Mouse (Mus musculus): ENCODE measurements around the gene Anks3. TPM values are rescaled to one million over a fixed set of nuclear protein-coding genes. Genes with fewer than 3 reads are reported as not detected.
A peak's percentile ranks its signal among the peaks of the same experiment; 100 is the strongest.

Anks3 gene
- 58.2 TPM for polyA plus RNA-seq (2021)

GRCm38 (mm10) chr16:4963797-4964709 lies at the start of gene Anks3:
Anks3 (minus strand) TSS chr16:4964205.
- no peak for TF ChIP-seq CTCF (IDR thresholded peaks at IDR 0.05)
- DNase-seq (ENCODE audit: low read depth, low spot score): peak; percentile 78
- ChIA-PET POLR2A (interaction anchor here (0.6 kb wide), 1 partner anchor 7 kb away, joined by 3 read pairs; no protein-coding TSS in a partner anchor), CTCF (interaction anchor here (1.0 kb wide), 1 partner anchor 20 kb away, joined by 3 read pairs; no protein-coding TSS in a partner anchor)
- in situ Hi-C loops (cut with MboI; ENCODE audit: low pct_unique_long_range_greater_than_20kb): no loop called here
- no peaks in the 10 kb centered on the region for H3K27me3 ChIP-seq
- ATAC-seq: peak; percentile 97

GRCm38 (mm10) chr16:5013054-5013838 lies 49.2 kb upstream of the Anks3 start, which contains the start of gene Rogdi:
Rogdi (minus strand) TSS chr16:5013553.
- ChIA-PET CTCF (interaction anchor here (0.9 to 1.2 kb wide), 4 partner anchors 15 to 36 kb away, joined by 3 read pairs; partner anchors contain the start of gene Sept12), POLR2A (interaction anchor here (1.2 kb wide), 1 partner anchor 8 kb away, joined by 4 read pairs; no protein-coding TSS in a partner anchor)
- ATAC-seq (peak; percentile 94), DNase-seq (ENCODE audit: low read depth, low spot score) (peak; percentile 91)
- no peak for TF ChIP-seq CTCF (IDR thresholded peaks at IDR 0.05)
- in situ Hi-C loops (cut with MboI; ENCODE audit: low pct_unique_long_range_greater_than_20kb): loop anchor here (5.0 kb wide), 1 partner anchor 46 kb away; no protein-coding TSS in a partner anchor
- H3K27me3 ChIP-seq: no peaks in the 10 kb centered on the region

GRCm38 (mm10) chr16:5012036-5013005 lies 48.3 kb upstream of the Anks3 start:
- ATAC-seq (peak; percentile 21), DNase-seq (ENCODE audit: low read depth, low spot score) (peak; percentile 20)
- ChIA-PET CTCF (interaction anchor here (1.2 kb wide), 3 partner anchors 14 to 35 kb away, joined by 3 read pairs; partner anchors contain the start of gene Sept12), POLR2A (interaction anchor here (0.5 to 1.2 kb wide), 2 partner anchors 9 to 15 kb away, joined by 3 to 4 read pairs; no protein-coding TSS in a partner anchor)
- in situ Hi-C loops (cut with MboI; ENCODE audit: low pct_unique_long_range_greater_than_20kb): loop anchor here (5.0 kb wide), 1 partner anchor 45 kb away; no protein-coding TSS in a partner anchor
- no peaks in the 10 kb centered on the region for H3K27me3 ChIP-seq
- TF ChIP-seq CTCF (IDR thresholded peaks at IDR 0.05): no peak

GRCm38 (mm10) chr16:5011285-5011684 lies 47.3 kb upstream of the Anks3 start:
- TF ChIP-seq CTCF (IDR thresholded peaks at IDR 0.05): no peak
- in situ Hi-C loops (cut with MboI; ENCODE audit: low pct_unique_long_range_greater_than_20kb): loop anchor here (5.0 kb wide), 1 partner anchor 44 kb away; no protein-coding TSS in a partner anchor
- CTCF ChIA-PET: interaction anchor here (1.3 kb wide), 1 partner anchor 28 kb away, joined by 4 read pairs; no protein-coding TSS in a partner anchor

GRCm38 (mm10) chr16:5010371-5010935 lies 46.4 kb upstream of the Anks3 start:
- ChIA-PET POLR2A (interaction anchor here (0.6 kb wide), 1 partner anchor 15 kb away, joined by 7 read pairs; no protein-coding TSS in a partner anchor), CTCF (interaction anchor here (1.3 kb wide), 1 partner anchor 27 kb away, joined by 4 read pairs; no protein-coding TSS in a partner anchor)
- ATAC-seq (no peak), DNase-seq (ENCODE audit: low read depth, low spot score) (no peak)
- in situ Hi-C loops (cut with MboI; ENCODE audit: low pct_unique_long_range_greater_than_20kb): loop anchor here (5.0 kb wide), 1 partner anchor 43 kb away; no protein-coding TSS in a partner anchor
- no peaks in the 10 kb centered on the region for H3K27me3 ChIP-seq
- no peak for TF ChIP-seq CTCF (IDR thresholded peaks at IDR 0.05)

More at GRCm38 (mm10) chr16:5011285-5011684, 47.3 kb upstream of the Anks3 start:
- no peak for ATAC-seq
- H3K27me3 ChIP-seq: no peaks in the 10 kb centered on the region
- POLR2A ChIA-PET: interaction anchor here (0.6 kb wide), 1 partner anchor 14 kb away, joined by 7 read pairs; no protein-coding TSS in a partner anchor
- no peak for DNase-seq (ENCODE audit: low read depth, low spot score)

GRCm38 (mm10) chr16:5008076-5008475 lies 44.1 kb upstream of the Anks3 start:
- DNase-seq (ENCODE audit: low read depth, low spot score): no peak
- CTCF ChIA-PET: no interaction called here
- POLR2A ChIA-PET: no interaction called here

GRCm38 (mm10) chr16:5007492-5007891 lies 43.5 kb upstream of the Anks3 start:
- ChIA-PET POLR2A (no interaction called here), CTCF (interaction anchor here (1.0 kb wide), 1 partner anchor 9 kb away, joined by 4 read pairs; no protein-coding TSS in a partner anchor)
- TF ChIP-seq CTCF (IDR thresholded peaks at IDR 0.05): no peak
- in situ Hi-C loops (cut with MboI; ENCODE audit: low pct_unique_long_range_greater_than_20kb): no loop called here
- H3K27me3 ChIP-seq: no peaks in the 10 kb centered on the region
- no peak for DNase-seq (ENCODE audit: low read depth, low spot score)
- no peak for ATAC-seq

More at GRCm38 (mm10) chr16:5008076-5008475, 44.1 kb upstream of the Anks3 start:
- in situ Hi-C loops (cut with MboI; ENCODE audit: low pct_unique_long_range_greater_than_20kb): no loop called here
- ATAC-seq: no peak
- H3K27me3 ChIP-seq: no peaks in the 10 kb centered on the region
- TF ChIP-seq CTCF (IDR thresholded peaks at IDR 0.05): no peak

GRCm38 (mm10) chr16:5007067-5007466 lies 43.1 kb upstream of the Anks3 start, which contains the start of gene Smim22:
Smim22 (plus strand) TSS chr16:5007288.
- in situ Hi-C loops (cut with MboI; ENCODE audit: low pct_unique_long_range_greater_than_20kb): no loop called here
- ATAC-seq (no peak), DNase-seq (ENCODE audit: low read depth, low spot score) (no peak)
- TF ChIP-seq CTCF (IDR thresholded peaks at IDR 0.05): no peak
- no peaks in the 10 kb centered on the region for H3K27me3 ChIP-seq
- ChIA-PET CTCF (interaction anchor here (1.0 kb wide), 1 partner anchor 9 kb away, joined by 4 read pairs; no protein-coding TSS in a partner anchor), POLR2A (interaction anchor here (0.6 kb wide), 2 partner anchors 93 to 820 kb away, joined by 3 read pairs; no protein-coding TSS in a partner anchor)
